Mouse (Mus musculus): ENCODE measurements around the gene Ccdc24. TPM values are rescaled to one million over a fixed set of nuclear protein-coding genes. Genes with fewer than 3 reads are reported as not detected.

Ccdc24 gene
- 1.9 and 2.8 TPM in 2 replicates for polyA plus RNA-seq (2012; rRNA removed; ENCODE audit: low replicate concordance)

GRCm38 (mm10) chr4:117872471-117872886 lies at the start of gene Ccdc24:
Gene Ccdc24, minus strand, starts transcription at chr4:117872557.

GRCm38 (mm10) chr4:117914591-117915442 lies 42.5 kb upstream of the Ccdc24 start, which contains the start of gene Ipo13:
Gene Ipo13, minus strand, starts transcription at chr4:117914999.

DNA sequence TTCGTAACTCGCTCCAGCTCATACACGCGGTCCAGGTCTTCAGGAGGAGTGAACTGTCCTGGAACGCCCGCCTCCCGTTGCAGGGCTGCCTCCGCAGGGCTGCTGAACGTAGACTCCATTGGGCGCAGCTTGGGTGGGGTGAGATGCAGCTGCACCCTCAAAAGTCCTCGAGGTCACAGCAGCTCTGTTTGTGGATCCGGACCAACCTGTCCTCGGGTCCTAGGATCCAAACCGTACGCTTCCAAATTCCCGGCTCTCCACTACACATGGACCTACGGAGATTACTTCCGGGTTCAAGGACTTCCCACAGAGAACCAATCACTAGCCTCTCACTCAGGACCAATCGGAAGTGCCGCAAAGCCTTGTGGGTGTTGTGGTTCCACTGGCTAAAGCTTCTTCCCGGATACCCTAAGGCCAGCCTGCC lies 19.4 kb upstream of the Ccdc24 start, which contains the start of gene Dph2:
Gene Dph2 (minus strand): TSS at position 295 of the 424 bp plus-strand sequence.

GRCm38 (mm10) chr4:117887133-117887532 lies 14.8 kb upstream of the Ccdc24 start, which contains the start of gene Atp6v0b:
Gene Atp6v0b, minus strand, starts transcription at chr4:117887333.

DNA sequence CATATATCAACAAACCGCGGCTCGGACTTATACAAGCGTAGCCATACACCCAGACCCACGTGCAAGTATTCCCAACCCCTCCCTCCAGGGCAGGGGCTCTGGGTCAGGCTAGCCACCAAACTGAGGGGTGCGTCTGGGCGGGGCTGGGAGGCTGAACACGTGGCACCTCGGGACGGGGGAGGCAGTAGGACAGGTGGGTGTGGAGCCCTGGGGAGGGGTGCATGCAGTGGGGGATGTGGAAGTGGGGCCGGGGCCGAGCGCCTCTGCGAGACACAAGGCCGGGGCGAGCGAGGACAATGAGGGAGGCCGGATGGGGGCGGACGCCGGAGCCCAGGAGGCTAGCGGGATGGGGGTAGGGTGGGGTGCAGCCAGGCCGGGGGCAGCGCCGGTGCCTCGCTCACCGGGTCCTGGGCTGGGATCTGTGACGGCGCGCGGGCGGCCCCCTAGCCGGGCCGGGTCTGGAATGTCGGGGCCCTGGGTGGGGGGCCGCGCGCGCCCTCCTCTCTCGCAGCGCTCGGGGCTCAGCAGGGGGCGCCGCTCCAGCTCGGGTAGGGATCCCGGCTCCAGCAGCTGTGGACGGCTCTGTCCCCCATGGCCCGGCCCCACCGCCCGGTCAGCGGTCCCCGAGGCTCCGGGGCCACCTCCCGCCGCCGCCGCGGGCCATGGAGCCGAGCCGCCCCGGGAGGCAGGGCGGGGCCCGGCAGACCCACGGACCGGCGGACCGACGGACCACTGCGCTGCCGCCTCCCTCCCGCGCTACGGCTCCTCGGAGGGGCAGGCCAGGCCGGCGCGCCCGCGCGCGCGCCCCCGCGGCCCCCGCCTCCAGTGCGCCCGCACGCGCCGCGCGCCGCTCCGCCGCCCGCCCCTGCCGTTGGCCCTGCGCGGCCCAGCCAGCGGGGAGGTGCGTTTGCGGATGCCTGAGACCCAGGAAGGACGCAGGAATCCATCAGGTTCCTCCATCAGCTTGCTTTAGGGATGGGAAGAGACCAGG lies 10.6 kb upstream of the Ccdc24 start, which contains the start of gene B4galt2:
Gene B4galt2 (minus strand): TSS at position 787 of the 991 bp plus-strand sequence.

GRCm38 (mm10) chr4:117834457-117834844 lies 37.9 kb downstream of the Ccdc24 start, which contains the start of gene Slc6a9:
Gene Slc6a9, plus strand, starts transcription at chr4:117834506.

Other genes starting within 250 kb of the Ccdc24 start
- 15.3 and 16.1 TPM in 2 replicates for gene Dmap1, start 190.3 kb downstream of the Ccdc24 start, polyA plus RNA-seq (2012; rRNA removed; ENCODE audit: low replicate concordance)
- gene Gm12845, start 148.1 kb downstream of the Ccdc24 start, polyA plus RNA-seq (2012; rRNA removed; ENCODE audit: low replicate concordance) = not detected in 2 replicates
- not detected in 2 replicates for gene Klf17, start 106.9 kb downstream of the Ccdc24 start, polyA plus RNA-seq (2012; rRNA removed; ENCODE audit: low replicate concordance)
- 13.1 and 25.0 TPM in 2 replicates for gene Slc6a9, start 38.1 kb downstream of the Ccdc24 start, polyA plus RNA-seq (2012; rRNA removed; ENCODE audit: low replicate concordance)
- gene B4galt2, start 10.9 kb upstream of the Ccdc24 start, polyA plus RNA-seq (2012; rRNA removed; ENCODE audit: low replicate concordance) = 21.0 and 40.0 TPM in 2 replicates
- 407 and 472 TPM in 2 replicates for gene Atp6v0b, start 14.8 kb upstream of the Ccdc24 start, polyA plus RNA-seq (2012; rRNA removed; ENCODE audit: low replicate concordance)
- gene Dph2, start 19.5 kb upstream of the Ccdc24 start, polyA plus RNA-seq (2012; rRNA removed; ENCODE audit: low replicate concordance) = 17.5 and 19.1 TPM in 2 replicates
- 59.7 and 121 TPM in 2 replicates for gene Ipo13, start 42.4 kb upstream of the Ccdc24 start, polyA plus RNA-seq (2012; rRNA removed; ENCODE audit: low replicate concordance)
- gene Artn, start 57.2 kb upstream of the Ccdc24 start, polyA plus RNA-seq (2012; rRNA removed; ENCODE audit: low replicate concordance) = 0.37 and 1.1 TPM in 2 replicates